Mouse (Mus musculus) MEL (cell line): ENCODE measurements around the gene Prm2. TPM values are rescaled to one million over a fixed set of nuclear protein-coding genes. Genes with fewer than 3 reads are reported as not detected.

Experiments used
- DNase-seq: peaks from one replicate; pipeline ENCODE4 v3.0.0; 2011; ENCODE audit warnings: low read depth, low spot score
- H3K27ac ChIP-seq: 2 replicates; pipeline ENCODE4 v1.5.1; 2012; ENCODE audit warnings: low read depth, mild to moderate bottlenecking, control low read depth, low read length, moderate library complexity; ENCODE audit not compliant: control insufficient read depth
- H3K27me3 ChIP-seq, 2 experiments: fragments of 150-350 bp in 1 of 2; sonication (generic) in 1 of 2; 2 replicates each; pipeline ENCODE4 v1.6.1; 2012; ENCODE audit warnings: low read length in 2 of 2, mild to moderate bottlenecking in 2 of 2, improper control_type of control experiment in 1 of 2, moderate library complexity in 1 of 2; ENCODE audit not compliant: insufficient read depth in 2 of 2, control insufficient read depth in 1 of 2
- H3K36me3 ChIP-seq, 2 experiments: 2 replicates each; pipeline ENCODE4 v1.6.1; 2012 to 2014; ENCODE audit warnings: low read length in 2 of 2, improper control_type of control experiment in 1 of 2, inconsistent platforms in 1 of 2, mild to moderate bottlenecking in 1 of 2; ENCODE audit not compliant: insufficient read depth in 2 of 2, control insufficient read depth in 1 of 2
- H3K4me1 ChIP-seq, 2 experiments: fragments of 150-350 bp in 1 of 2; sonication (generic) in 1 of 2; 2 replicates each; pipeline ENCODE4 v1.6.1; 2012; ENCODE audit warnings: low read length in 2 of 2, improper control_type of control experiment in 1 of 2, mild to moderate bottlenecking in 1 of 2; ENCODE audit not compliant: insufficient read depth in 2 of 2, control insufficient read depth in 1 of 2
- H3K4me3 ChIP-seq, 2 experiments: fragments of 150-350 bp in 1 of 2; sonication (generic) in 1 of 2; 2 replicates each; pipeline ENCODE4 v1.5.1; 2012; ENCODE audit warnings: low read depth in 2 of 2, low read length in 2 of 2, mild to moderate bottlenecking in 2 of 2, moderate library complexity in 2 of 2, control low read depth in 1 of 2, improper control_type of control experiment in 1 of 2; ENCODE audit not compliant: control insufficient read depth in 1 of 2, insufficient read depth in 1 of 2
- H3K79me2 ChIP-seq: 2 replicates; pipeline ENCODE4 v1.6.1; 2012; ENCODE audit warnings: mild to moderate bottlenecking, low read length, moderate library complexity; ENCODE audit not compliant: control insufficient read depth, poor library complexity, insufficient read depth
- H3K9ac ChIP-seq: 2 replicates; pipeline ENCODE4 v1.6.1; 2012; ENCODE audit warnings: low read depth, mild to moderate bottlenecking, control low read depth, low read length, moderate library complexity; ENCODE audit not compliant: control insufficient read depth, poor library complexity, severe bottlenecking
- H3K9me3 ChIP-seq: fragments of 150-350 bp; sonication (generic); replicated peaks from 2 replicates; pipeline ENCODE4 v1.6.1; 2012; ENCODE audit warnings: mild to moderate bottlenecking, low read length, improper control_type of control experiment, moderate library complexity; ENCODE audit not compliant: insufficient read depth
- CHD1 ChIP-seq: IDR thresholded peaks from 2 replicates; pipeline ENCODE4 v1.6.1; 2012; ENCODE audit warnings: low read depth, mild to moderate bottlenecking, inconsistent platforms, low read length, improper control_type of control experiment
- E2F4 ChIP-seq: IDR thresholded peaks from 2 replicates; pipeline ENCODE4 v1.6.1; 2011; ENCODE audit warnings: low read depth, low read length, improper control_type of control experiment, borderline replicate concordance
- ELF1 ChIP-seq: IDR thresholded peaks from 2 replicates; pipeline ENCODE4 v1.6.1; 2014; ENCODE audit warnings: low read depth, mild to moderate bottlenecking, inconsistent platforms, low read length, improper control_type of control experiment, moderate library complexity
- GATA1 ChIP-seq: IDR thresholded peaks from 2 replicates; pipeline ENCODE4 v1.6.1; 2011; ENCODE audit warnings: low read depth, low read length, improper control_type of control experiment
- KAT2A ChIP-seq: conservative IDR thresholded peaks from 2 replicates; pipeline ENCODE4 v1.6.1; 2012; ENCODE audit warnings: low read depth, low read length, improper control_type of control experiment, inconsistent platforms
- MAX ChIP-seq: IDR thresholded peaks from 2 replicates; pipeline ENCODE4 v1.6.1; 2011; ENCODE audit warnings: low read length, improper control_type of control experiment
- MAZ ChIP-seq: IDR thresholded peaks from 2 replicates; pipeline ENCODE4 v1.6.1; 2012; ENCODE audit warnings: low read depth, mild to moderate bottlenecking, inconsistent platforms, low read length, improper control_type of control experiment
- MXI1 ChIP-seq: IDR thresholded peaks from 2 replicates; pipeline ENCODE4 v1.6.1; 2011; ENCODE audit warnings: mild to moderate bottlenecking, low read depth, low read length, improper control_type of control experiment
- MYB ChIP-seq: IDR thresholded peaks from 2 replicates; pipeline ENCODE4 v1.6.1; 2011; ENCODE audit warnings: mild to moderate bottlenecking, low read depth, low read length, improper control_type of control experiment
- NELFE ChIP-seq: IDR thresholded peaks from 2 replicates; pipeline ENCODE4 v1.6.1; 2011; ENCODE audit warnings: low read depth, low read length, improper control_type of control experiment
- NRF1 ChIP-seq: IDR thresholded peaks from 2 replicates; pipeline ENCODE4 v1.6.1; 2014; ENCODE audit warnings: low read depth, mild to moderate bottlenecking, inconsistent platforms, low read length, improper control_type of control experiment, moderate library complexity; ENCODE audit not compliant: poor library complexity, insufficient read depth, severe bottlenecking
- POLR2A ChIP-seq, 2 experiments: IDR thresholded peaks; 2 replicates each; pipeline ENCODE4 v1.6.1; 2011 to 2012; ENCODE audit warnings: low read length in 2 of 2, mild to moderate bottlenecking in 2 of 2, control low read depth in 1 of 2, improper control_type of control experiment in 1 of 2, low read depth in 1 of 2, moderate library complexity in 1 of 2; ENCODE audit not compliant: control insufficient read depth in 1 of 2, insufficient read depth in 1 of 2, poor library complexity in 1 of 2
- POLR2AphosphoS2 ChIP-seq: IDR thresholded peaks from 2 replicates; pipeline ENCODE4 v1.6.1; 2011; ENCODE audit warnings: low read length, improper control_type of control experiment
- POLR2AphosphoS5 ChIP-seq: IDR thresholded peaks from 2 replicates; pipeline ENCODE4 v1.6.1; 2012; ENCODE audit warnings: low read depth, borderline replicate concordance, mild to moderate bottlenecking, inconsistent platforms, low read length, moderate library complexity, mixed read lengths
- RCOR1 ChIP-seq: IDR thresholded peaks from 2 replicates; pipeline ENCODE4 v1.6.1; 2012; ENCODE audit warnings: low read depth, mild to moderate bottlenecking, inconsistent platforms, low read length, improper control_type of control experiment
- SMC3 ChIP-seq: IDR thresholded peaks from 2 replicates; pipeline ENCODE4 v1.6.1; 2011; ENCODE audit warnings: low read depth, low read length, improper control_type of control experiment
- USF1 ChIP-seq: IDR thresholded peaks from 2 replicates; pipeline ENCODE4 v1.6.1; 2014; ENCODE audit warnings: low read depth, mild to moderate bottlenecking, inconsistent platforms, low read length, improper control_type of control experiment, moderate library complexity
- ZC3H11A ChIP-seq: IDR thresholded peaks from 2 replicates; pipeline ENCODE4 v1.6.1; 2012; ENCODE audit warnings: low read depth, mild to moderate bottlenecking, inconsistent platforms, low read length, improper control_type of control experiment
- ZKSCAN1 ChIP-seq: IDR thresholded peaks from 2 replicates; pipeline ENCODE4 v1.6.1; 2012; ENCODE audit warnings: low read depth, mild to moderate bottlenecking, inconsistent platforms, low read length, improper control_type of control experiment, moderate library complexity
- ZMIZ1 ChIP-seq: IDR thresholded peaks from 2 replicates; pipeline ENCODE4 v1.6.1; 2012; ENCODE audit warnings: low read depth, mild to moderate bottlenecking, inconsistent platforms, low read length, improper control_type of control experiment, moderate library complexity
- ZNF384 ChIP-seq: IDR thresholded peaks from 2 replicates; pipeline ENCODE4 v1.6.1; 2012; ENCODE audit warnings: low read depth, mild to moderate bottlenecking, inconsistent platforms, low read length, improper control_type of control experiment
- polyA plus RNA-seq, 2 experiments: library from polyadenylated mRNA; stranded (reverse) in 1 of 2; unstranded in 1 of 2; fragments of >175 nt in 1 of 2; fragments of >200 nt in 1 of 2; gene quantifications; 2 replicates each; pipeline versions ENCODE4 v1.2.1 to v1.2.4; 2012; ENCODE audit warnings: low replicate concordance in 2 of 2, low read depth in 1 of 2; ENCODE audit not compliant: insufficient read length in 2 of 2, insufficient read depth in 1 of 2, missing spikeins in 1 of 2
- total RNA-seq: library from RNA; depleted of rRNA; stranded (reverse); fragments of 300-350 nt; gene quantifications from 2 replicates; pipeline ENCODE4 v1.2.3, GENCODE M21; 2012

Gene Prm2
- total and polyA plus RNA-seq, 3 experiments: not detected

DNA sequence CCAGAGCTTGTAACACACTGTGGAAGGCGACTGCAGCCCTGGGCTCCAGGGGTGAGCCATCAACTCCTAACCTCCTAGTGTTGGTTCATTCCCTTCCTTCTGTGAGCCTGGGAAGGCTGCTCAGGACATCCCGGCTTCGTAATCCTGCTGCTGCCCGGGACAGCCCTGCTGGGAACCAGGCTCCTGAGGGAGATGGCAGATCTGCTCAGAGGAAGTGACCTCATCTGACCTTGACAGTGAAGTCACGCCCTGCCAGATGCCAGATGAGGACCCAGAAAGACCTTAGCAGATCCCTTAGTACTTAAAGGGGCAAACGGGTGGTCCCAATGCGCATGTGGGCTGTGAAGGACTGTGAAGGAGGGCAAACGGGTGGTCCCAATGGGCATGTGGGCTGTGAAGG, 34.8 kb downstream of the Prm2 start:
- DNase-seq: no peak
- peaks cover 0 to 10% of the 10 kb centered on the region in 2 experiments; a peak in 2 of 4 replicates for H3K4me1 ChIP-seq
- no peaks in the 10 kb centered on the region for H3K36me3 ChIP-seq
- no peak overlapping the region for H3K27ac ChIP-seq
- H3K27me3 ChIP-seq: no peaks in the 10 kb centered on the region
- no peak overlapping the region for H3K4me3 ChIP-seq
- no peaks in the 10 kb centered on the region for H3K9me3 ChIP-seq
- H3K9ac ChIP-seq: no peak overlapping the region
- H3K79me2 ChIP-seq: no peaks in the 10 kb centered on the region
- TF ChIP-seq GATA1 (no peak), MYB (no peak), POLR2A (IDR thresholded peaks at IDR 0.05; ENCODE audit: control insufficient read depth in 1 of 2, insufficient read depth in 1 of 2, low read depth in 1 of 2, low read length in 2 of 2, poor library complexity in 1 of 2) (no peak), MAX (no peak), NRF1 (no peak)

DNA sequence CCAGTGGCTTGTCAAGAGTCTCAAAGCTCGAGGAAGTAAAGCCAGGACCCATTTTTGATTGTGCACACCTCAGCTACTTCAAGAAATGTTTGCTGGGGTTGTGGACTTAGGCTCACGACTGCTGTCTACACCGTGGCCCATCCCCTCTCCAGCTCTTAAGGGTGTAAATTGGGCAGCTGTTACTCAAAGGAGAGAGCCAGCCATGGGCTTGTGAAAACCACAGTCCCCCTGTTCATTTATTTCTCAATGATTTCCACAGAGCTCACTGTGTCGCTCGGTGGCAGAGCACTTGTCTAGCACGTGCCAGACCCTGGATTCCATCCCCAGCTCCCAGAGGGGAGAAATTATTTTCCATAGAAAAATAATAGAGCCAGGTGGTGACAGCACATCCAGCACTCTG, 39.8 kb downstream of the Prm2 start:
- Histone ChIP-seq H3K4me1 (peaks cover 0 to 7% of the 10 kb centered on the region in 2 experiments; a peak in 2 of 4 replicates), H3K9ac (no peak overlapping the region), H3K9me3 (no peaks in the 10 kb centered on the region), H3K79me2 (no peaks in the 10 kb centered on the region), H3K4me3 (no peak overlapping the region), H3K36me3 (no peaks in the 10 kb centered on the region), H3K27ac (no peak overlapping the region), H3K27me3 (peaks cover 0 to 2% of the 10 kb centered on the region in 2 experiments; a peak in 3 of 4 replicates)
- no peak for TF ChIP-seq POLR2AphosphoS5
- no peak for DNase-seq

DNA sequence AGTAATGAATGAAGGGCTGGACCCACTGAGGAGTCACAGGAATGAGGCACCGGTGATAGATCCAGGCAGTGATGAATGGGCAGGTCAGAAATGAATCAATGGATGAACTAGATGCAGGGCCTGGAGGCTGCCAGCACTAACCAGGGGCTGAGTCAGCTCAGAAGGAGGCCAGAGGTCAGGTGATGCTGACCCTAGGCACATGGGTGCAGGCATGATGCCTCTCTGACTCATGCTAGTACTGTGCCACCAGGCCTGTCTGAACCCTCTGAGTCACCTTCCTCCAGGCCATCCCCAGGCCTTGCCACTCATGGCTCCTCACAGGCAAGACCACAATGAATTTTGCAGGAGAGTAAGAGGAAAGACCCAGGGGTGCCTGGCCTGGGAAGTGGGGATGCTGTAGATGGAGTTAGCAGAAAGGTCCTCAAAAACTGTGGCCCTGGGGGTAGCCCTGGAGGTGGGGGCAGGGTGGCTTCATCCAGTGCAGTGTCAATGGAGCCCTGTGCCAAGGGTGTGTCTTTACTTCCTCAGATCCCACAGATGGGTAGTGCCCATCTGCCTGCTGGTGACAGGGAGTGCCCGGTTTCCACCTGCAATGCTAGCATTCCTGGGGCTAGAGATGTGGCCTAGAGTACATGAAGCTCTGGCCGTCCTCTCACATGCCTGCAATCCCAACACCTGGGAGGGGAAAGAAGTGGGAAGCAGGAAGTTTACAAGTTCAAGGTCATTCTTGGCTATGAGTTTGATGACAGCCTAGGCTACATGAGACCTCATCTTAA, 41.2 kb downstream of the Prm2 start:
- TF ChIP-seq MAZ (no peak), MXI1 (no peak), ZMIZ1 (no peak), KAT2A (no peak), ZNF384 (no peak), ZKSCAN1 (no peak), POLR2A (IDR thresholded peaks at IDR 0.05; ENCODE audit: control insufficient read depth in 1 of 2, insufficient read depth in 1 of 2, low read depth in 1 of 2, low read length in 2 of 2, poor library complexity in 1 of 2) (no peak), GATA1 (no peak), E2F4 (no peak), USF1 (no peak), RCOR1 (no peak), POLR2AphosphoS2 (no peak), NRF1 (no peak), NELFE (no peak), ELF1 (no peak), ZC3H11A (no peak), CHD1 (no peak), SMC3 (no peak)
- no peak overlapping the region for H3K27ac ChIP-seq
- H3K9me3 ChIP-seq: no peaks in the 10 kb centered on the region
- H3K4me3 ChIP-seq: no peak overlapping the region
- DNase-seq: no peak
- peaks cover 0 to 6% of the 10 kb centered on the region in 2 experiments; a peak in 2 of 4 replicates for H3K4me1 ChIP-seq
- no peaks in the 10 kb centered on the region for H3K36me3 ChIP-seq
- peaks cover 0 to 2% of the 10 kb centered on the region in 2 experiments; a peak in 3 of 4 replicates for H3K27me3 ChIP-seq
- H3K9ac ChIP-seq: no peak overlapping the region
- no peaks in the 10 kb centered on the region for H3K79me2 ChIP-seq
